8 mouse cellular contexts compared by ENCODE assay signal in the genomic region with DNA sequence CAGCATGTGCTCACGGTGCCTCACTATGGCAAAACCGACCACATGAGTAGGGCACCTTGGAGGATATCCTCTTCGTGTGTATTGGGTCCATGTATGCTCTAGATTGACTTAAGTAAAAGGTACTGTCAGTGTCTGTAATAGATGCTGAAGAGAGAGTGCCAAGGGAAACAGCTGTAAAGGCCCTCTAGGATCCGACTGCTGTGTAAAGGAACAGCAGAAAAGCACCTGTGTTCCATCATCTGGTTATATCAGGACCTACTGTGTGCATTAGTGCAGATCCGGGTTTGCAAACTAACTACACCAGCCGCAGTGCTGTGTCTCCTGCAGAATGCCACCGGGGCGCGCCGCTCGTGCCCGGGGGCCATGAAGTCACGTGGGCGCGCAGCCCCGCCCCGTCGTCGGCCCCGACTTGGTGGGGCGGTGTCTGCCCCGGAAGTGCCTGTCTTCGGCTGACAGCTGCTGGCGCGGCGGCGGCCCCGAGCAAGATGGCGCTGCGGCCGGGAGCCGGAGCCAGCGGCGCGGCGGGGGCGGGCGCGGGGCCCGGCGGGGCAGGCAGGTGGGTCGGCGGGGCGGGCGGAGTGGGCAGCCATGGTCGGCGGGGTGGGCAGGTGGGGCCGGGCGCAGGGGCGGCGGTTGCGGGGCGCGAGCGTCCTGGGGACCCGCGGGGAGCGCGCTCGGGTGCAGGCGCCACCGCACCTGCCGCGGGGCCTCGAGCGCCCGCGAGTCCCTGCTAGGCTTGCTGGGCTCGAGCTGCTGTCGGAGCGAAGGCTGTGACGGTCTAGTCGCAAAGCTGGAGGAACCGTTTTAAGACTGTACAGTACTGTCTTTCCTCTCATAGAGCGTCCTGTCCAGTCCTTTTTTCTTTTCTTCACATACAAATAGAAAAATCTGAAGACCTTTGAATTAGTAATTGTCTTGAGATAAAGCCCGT. TPM values are rescaled to one million over a fixed set of nuclear protein-coding genes. Genes with fewer than 3 reads are reported as not detected.
DNase-seq lines count a peak whose midpoint lies in the region; ATAC-seq and TF ChIP-seq lines count a peak whose summit lies in the region.

A gene (plus strand): TSS at position 438 of the 931 bp plus-strand sequence.

- peaks cover 5% of the 10 kb centered on the region; the same call in 1 of the 2 replicates for H3K4me1 ChIP-seq in heart, embryonic 11.5 days (ENCODE audit: control insufficient read depth, insufficient read depth, low read length)
- H3K4me1 ChIP-seq in kidney, embryonic 16.5 days (ENCODE audit: insufficient read depth, low read length): peaks cover 16% of the 10 kb centered on the region
- H3K4me1 ChIP-seq in liver, adult 2 months (ENCODE audit: control insufficient read depth, insufficient read depth, low read length): peaks cover 3% of the 10 kb centered on the region

- ATAC-seq in erythroblast, adult 5-6 weeks (replicated peaks; ENCODE audit: low FRiP score, poor library complexity, severe bottlenecking): peak; percentile 97
- peak; percentile 93 for ATAC-seq in heart, embryonic 11.5 days (replicated peaks; ENCODE audit: insufficient number of reproducible peaks, low FRiP score, low TSS enrichment)
- peak; percentile 94 for ATAC-seq in kidney, embryonic 16.5 days (ENCODE audit: low FRiP score, low TSS enrichment)

- DNase-seq in B cell, adult 2 months: peak; percentile 96 to 97
- peak; percentile 95 for DNase-seq in brain, adult 2 months (ENCODE audit: low read depth, low spot score)
- peak; percentile 60 for DNase-seq in liver, adult 2 months (ENCODE audit: extremely low read depth, low read depth, low spot score)
- DNase-seq in splenic B cell, adult 2 months (ENCODE audit: low read depth, low spot score): peak; percentile 91

- H3K79me2 ChIP-seq in liver, adult 2 months (ENCODE audit: control insufficient read depth, insufficient read depth, low read length): peaks cover 7% of the 10 kb centered on the region; the same call in 1 of the 2 replicates
- no peaks in the 10 kb centered on the region for H3K79me2 ChIP-seq in myocyte (ENCODE audit: control insufficient read depth, insufficient read depth)

- H3K9ac ChIP-seq in heart, embryonic 11.5 days (ENCODE audit: low read depth, low read length): peak within 1 kb of the TSS; percentile 87
- peak within 1 kb of the TSS; percentile 75 for H3K9ac ChIP-seq in kidney, embryonic 16.5 days (replicated peaks; ENCODE audit: low read length)
- peak within 1 kb of the TSS; percentile 71 for H3K9ac ChIP-seq in liver, adult 2 months (ENCODE audit: low read depth, low read length)

- peaks cover 16% of the 10 kb centered on the region for H3K36me3 ChIP-seq in heart, embryonic 11.5 days (ENCODE audit: control insufficient read depth, insufficient read depth, low read length)
- peaks cover 32% of the 10 kb centered on the region for H3K36me3 ChIP-seq in kidney, embryonic 16.5 days (ENCODE audit: insufficient read depth, low read length)
- peaks cover 29% of the 10 kb centered on the region for H3K36me3 ChIP-seq in liver, adult 2 months (ENCODE audit: control insufficient read depth, insufficient read depth, low read length)
- peaks cover 27% of the 10 kb centered on the region for H3K36me3 ChIP-seq in myocyte (ENCODE audit: control insufficient read depth, insufficient read depth)
- H3K36me3 ChIP-seq in splenic B cell, adult 2 months (ENCODE audit: control insufficient read depth, insufficient read depth, low read length, poor library complexity, severe bottlenecking): peaks cover 11% of the 10 kb centered on the region; the same call in 1 of the 2 replicates

- TF ChIP-seq POLR2A in liver, adult 2 months (IDR thresholded peaks at IDR 0.05; ENCODE audit: extremely low read depth, insufficient read depth, low read length): peak; percentile 56; the same call in 1 of the 2 replicates
- TF ChIP-seq POLR2A in myocyte (IDR thresholded peaks at IDR 0.05; ENCODE audit: insufficient read length, low read depth): peak; percentile 85

- H3K9me3 ChIP-seq in heart, embryonic 11.5 days (replicated peaks; ENCODE audit: control insufficient read depth, low read length): no peaks in the 10 kb centered on the region
- H3K9me3 ChIP-seq in kidney, embryonic 16.5 days (ENCODE audit: low read length): no peaks in the 10 kb centered on the region

- no peaks in the 10 kb centered on the region for H3K27me3 ChIP-seq in heart, embryonic 11.5 days (ENCODE audit: control insufficient read depth, insufficient read depth, low read length)
- H3K27me3 ChIP-seq in kidney, embryonic 16.5 days (ENCODE audit: insufficient read depth, low read length): no peaks in the 10 kb centered on the region
- no peaks in the 10 kb centered on the region for H3K27me3 ChIP-seq in liver, adult 2 months (ENCODE audit: control insufficient read depth, insufficient read depth, low read length)
- H3K27me3 ChIP-seq in myocyte (ENCODE audit: control insufficient read depth, insufficient read depth, insufficient read length): no peaks in the 10 kb centered on the region
- H3K27me3 ChIP-seq in splenic B cell, adult 2 months (ENCODE audit: control insufficient read depth, insufficient read depth, low read length, poor library complexity, severe bottlenecking): no peaks in the 10 kb centered on the region

- H3K27ac ChIP-seq in heart, embryonic 11.5 days (ENCODE audit: low read depth, low read length): peak within 1 kb of the TSS; percentile 75; the same call in 1 of the 2 replicates
- H3K27ac ChIP-seq in kidney, embryonic 16.5 days (ENCODE audit: low read length): no peak within 1 kb of the TSS
- peak within 1 kb of the TSS; percentile 2; the same call in 1 of the 2 replicates for H3K27ac ChIP-seq in liver, adult 2 months (replicated peaks; ENCODE audit: insufficient read depth, low read depth, low read length)

- 2% methylated on average over 64 of the region's 76 CpGs for WGBS in heart, embryonic 11.5 days (ENCODE audit: insufficient replicate concordance)
- WGBS in kidney, embryonic 16.5 days: 2% methylated on average over 64 of the region's 76 CpGs
- 2% methylated on average over 71 of the region's 76 CpGs for WGBS in liver, adult 2 months

- H3K4me3 ChIP-seq in heart, embryonic 11.5 days (ENCODE audit: low read depth, low read length): peak within 1 kb of the TSS; percentile 70
- H3K4me3 ChIP-seq in kidney, embryonic 16.5 days (ENCODE audit: low read length): peak within 1 kb of the TSS; percentile 73
- H3K4me3 ChIP-seq in liver, adult 2 months (ENCODE audit: insufficient read depth, low read depth, low read length): peak within 1 kb of the TSS; percentile 63
- H3K4me3 ChIP-seq in myocyte: peak within 1 kb of the TSS; percentile 35

- H3ac ChIP-seq in myocyte (ENCODE audit: control insufficient read depth, insufficient read length): peak within 1 kb of the TSS; percentile 44

- H3K4me2 ChIP-seq in heart, embryonic 11.5 days: peak within 1 kb of the TSS; percentile 79
- peak within 1 kb of the TSS; percentile 74 for H3K4me2 ChIP-seq in kidney, embryonic 16.5 days (replicated peaks; ENCODE audit: low read depth, low read length)
- H3K4me2 ChIP-seq in myocyte (ENCODE audit: low read depth): peak within 1 kb of the TSS; percentile 73

- no peak for TF ChIP-seq CTCF in liver, adult 2 months (IDR thresholded peaks at IDR 0.05; ENCODE audit: low read depth, low read length)

TF ChIP-seq in myocyte, 11 proteins besides CTCF, POLR2A, EP300 and RAD21:
- TF ChIP-seq MYOG (IDR thresholded peaks at IDR 0.05; ENCODE audit: control insufficient read depth in 1 of 3, insufficient read depth in 1 of 3, insufficient read length in 2 of 3, low read depth in 2 of 3): peak in 2 of 3 experiments; percentile 89 to 92
- TF ChIP-seq CEBPB (IDR thresholded peaks at IDR 0.05; ENCODE audit: insufficient read depth, poor library complexity, severe bottlenecking): no peak
- peak; percentile 9 for TF ChIP-seq TCF3 (IDR thresholded peaks at IDR 0.05; ENCODE audit: insufficient read length, low read depth)
- TF ChIP-seq USF1 (IDR thresholded peaks at IDR 0.05; ENCODE audit: low read depth): peak; percentile 92
- TF ChIP-seq POLR2AphosphoS2 (IDR thresholded peaks at IDR 0.05; ENCODE audit: insufficient read length, low read depth): peak; percentile 68
- no peak for TF ChIP-seq TCF12 (IDR thresholded peaks at IDR 0.05; ENCODE audit: insufficient read depth, poor library complexity, severe bottlenecking)
- no peak for TF ChIP-seq MAX (IDR thresholded peaks at IDR 0.05; ENCODE audit: low read depth)
- TF ChIP-seq MYOD1 (IDR thresholded peaks at IDR 0.05; ENCODE audit: control insufficient read depth in 1 of 3, insufficient read length in 2 of 3, low read depth in 2 of 3): peak in 2 of 3 experiments; percentile 74 to 82
- no peak for TF ChIP-seq REST (IDR thresholded peaks at IDR 0.05; ENCODE audit: insufficient read depth, insufficient read length)
- TF ChIP-seq E2F4 (IDR thresholded peaks at IDR 0.05; ENCODE audit: insufficient read depth): no peak
- TF ChIP-seq SRF (IDR thresholded peaks at IDR 0.05; ENCODE audit: control insufficient read depth, insufficient read length, low read depth): no peak

RNA-seq across cellular contexts. Expression of the gene that starts here (rescaled TPM):
- 10.0 and 11.0 TPM in 2 replicates for total RNA-seq in erythroblast, adult 5-6 weeks (2015; ENCODE audit: low replicate concordance)
- 6.1 and 8.9 TPM in 2 replicates for total RNA-seq in erythroblast, adult 5-6 weeks (2017; ENCODE audit: low replicate concordance)
- polyA plus RNA-seq in heart, embryonic 11.5 days (2014; fragmentation: Nextera tagmentation; extraction: Ambion mirVana): 7.1 and 8.2 TPM in 2 replicates
- 10.5 and 10.9 TPM in 2 replicates for polyA plus RNA-seq in kidney, embryonic 16.5 days (2015; fragmentation: Nextera tagmentation; extraction: Ambion mirVana)
- 6.5 and 7.7 TPM in 2 replicates for total RNA-seq in liver, adult 2 months (2014; rRNA removed)
- polyA plus RNA-seq in liver, adult 2 months (2012; rRNA removed): 6.8 and 9.1 TPM in 2 replicates
- 10.6 TPM for polyA plus RNA-seq in myocyte (2012; fragmentation: generic; extraction: Trizol)
